Mouse (Mus musculus): Measurements from ENCODE around the gene Platr17. TPM values are rescaled to one million over a fixed set of nuclear protein-coding genes. Genes with fewer than 3 reads are reported as not detected.
A peak's percentile ranks its signal among the peaks of the same experiment; 100 is the strongest.

The Platr17 gene
- polyA plus RNA-seq, 1 experiment from 2014 or later: 0.40 TPM

DNA sequence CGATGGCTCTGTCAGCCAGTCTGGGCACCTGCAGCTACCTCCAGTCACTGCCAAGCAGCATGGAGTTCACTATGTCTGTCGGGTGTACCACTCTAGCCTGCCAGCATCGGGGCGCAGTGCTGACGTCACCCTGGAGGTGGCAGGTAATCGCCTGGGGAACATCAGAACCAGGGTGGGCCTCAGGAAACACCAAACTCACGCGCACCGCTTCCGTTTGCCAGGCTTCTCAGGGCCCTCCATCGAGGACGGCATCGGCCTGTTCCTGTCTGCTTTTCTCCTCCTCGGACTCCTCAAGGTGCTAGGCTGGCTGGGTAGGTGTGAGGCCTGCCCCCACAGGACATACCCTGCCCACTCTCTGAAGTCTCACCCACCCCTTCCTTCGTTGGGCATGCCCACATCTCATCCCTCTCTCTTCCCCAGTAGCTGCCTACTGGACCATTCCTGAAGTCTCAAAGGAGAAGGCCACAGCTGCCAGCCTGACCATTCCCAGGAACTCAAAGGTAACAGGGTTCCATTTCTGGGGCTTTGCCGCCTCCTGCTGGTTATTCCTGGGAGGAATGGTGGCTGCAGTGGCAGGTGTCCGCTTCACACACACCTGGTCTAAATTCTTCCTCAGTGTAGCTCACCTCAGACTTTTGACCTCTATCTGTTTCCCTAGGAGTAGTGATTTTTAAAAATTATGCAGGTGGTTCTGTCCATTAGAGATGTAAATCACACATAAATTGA lies 21.4 kb downstream of the Platr17 start:
- H3K9me3 ChIP-seq: no peaks in the 10 kb centered on the region
- peaks cover 26% of the 10 kb centered on the region for H3K4me1 ChIP-seq (replicated peaks)
- WGBS: 72% methylated on average over 17 of the region's 17 CpGs
- H3K4me3 ChIP-seq (replicated peaks): no peak overlapping the region
- peaks cover 26% of the 10 kb centered on the region for H3K36me3 ChIP-seq
- no peaks in the 10 kb centered on the region for H3K27me3 ChIP-seq
- no peak overlapping the region for H3K9ac ChIP-seq (replicated peaks)
- no peak overlapping the region for H3K27ac ChIP-seq
- no peak for ATAC-seq
- no peak overlapping the region for H3K4me2 ChIP-seq (replicated peaks)

DNA sequence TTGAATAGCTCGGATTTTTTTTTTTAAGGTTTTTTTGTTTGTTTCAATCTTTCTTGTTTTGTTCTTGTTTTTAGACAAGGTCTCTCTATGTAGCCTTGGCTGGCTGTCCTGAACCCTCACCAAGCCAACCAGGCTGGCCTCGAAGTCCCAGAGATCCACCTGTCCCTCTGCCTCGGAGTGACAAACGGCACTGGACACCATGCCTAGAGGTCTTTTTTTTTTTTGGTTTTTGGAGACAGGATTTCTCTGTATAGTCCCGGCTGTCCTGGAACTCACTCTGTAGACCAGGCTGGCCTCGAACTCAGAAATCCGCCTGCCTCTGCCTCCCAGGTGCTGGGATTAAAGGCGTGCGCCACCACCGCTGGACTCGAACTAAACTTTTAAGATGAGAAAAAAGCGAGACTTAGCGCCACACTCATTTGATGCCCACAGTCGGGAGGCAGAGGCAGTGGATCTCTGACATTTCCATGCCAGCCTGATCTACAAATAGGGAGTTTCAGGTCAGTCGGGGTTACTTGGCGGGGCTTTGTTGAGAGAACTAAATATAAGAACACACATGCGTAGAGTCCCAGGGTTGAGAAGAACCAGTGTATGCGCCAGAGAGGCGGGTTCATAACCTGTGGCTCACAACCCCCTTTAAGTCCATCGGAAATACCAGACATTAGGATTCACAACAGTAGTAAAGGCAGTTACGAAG lies 23.5 kb downstream of the Platr17 start:
- Histone ChIP-seq H3K4me2 (replicated peaks) (peak overlapping the region; percentile 100), H3K9ac (replicated peaks) (peak overlapping the region; percentile 81), H3K4me3 (replicated peaks) (peak overlapping the region; percentile 94), H3K27me3 (no peaks in the 10 kb centered on the region), H3K4me1 (replicated peaks) (peaks cover 28% of the 10 kb centered on the region), H3K36me3 (peaks cover 40% of the 10 kb centered on the region), H3K27ac (no peak overlapping the region), H3K9me3 (no peaks in the 10 kb centered on the region)
- ATAC-seq: no peak
- 60% methylated on average over 21 of the region's 21 CpGs for WGBS

DNA sequence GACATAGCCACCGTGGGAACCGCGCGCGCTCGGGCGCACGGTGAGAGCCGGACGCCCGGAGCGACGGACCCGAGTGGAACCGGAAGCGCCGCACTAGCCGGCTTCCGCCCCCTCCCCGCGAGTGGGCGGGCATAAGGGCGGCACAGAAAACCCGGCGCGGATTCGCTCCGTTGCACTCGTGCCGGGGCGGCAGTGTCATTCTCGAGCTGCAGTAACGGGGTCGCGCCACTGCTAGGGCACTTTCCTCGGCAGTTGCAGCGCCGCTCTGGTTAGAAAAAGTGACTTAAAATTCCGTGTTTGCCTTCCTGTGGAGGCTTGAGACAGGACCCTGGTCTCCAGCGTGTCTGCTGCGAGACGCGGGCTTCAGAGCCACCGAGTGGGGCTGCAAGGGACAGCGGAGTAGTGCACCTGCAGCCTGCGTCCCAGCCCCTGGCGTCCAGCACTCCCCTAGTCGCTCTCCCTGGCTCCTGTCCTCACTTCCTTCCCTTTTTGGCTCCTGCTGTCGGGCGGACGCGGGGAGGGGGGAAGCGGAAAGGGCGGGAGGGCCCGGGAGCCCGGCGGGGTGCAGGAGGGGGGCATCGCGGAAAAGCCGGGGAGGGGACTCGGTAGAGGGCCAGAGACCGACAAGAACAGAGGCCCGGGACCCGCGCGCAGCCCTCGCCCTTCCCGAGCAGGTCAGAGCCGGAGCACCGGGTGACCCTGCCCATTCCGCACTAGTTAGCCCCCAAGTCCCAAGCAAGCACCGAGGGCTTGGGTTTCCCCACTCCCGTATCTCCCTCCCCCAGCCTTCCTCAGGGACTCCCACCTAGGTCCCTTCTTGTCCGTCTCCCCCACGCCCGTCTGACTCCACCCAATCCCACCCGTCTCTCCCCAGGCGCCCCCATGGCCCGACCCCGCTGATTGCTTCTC lies 24.7 kb downstream of the Platr17 start, which contains the start of gene Rgl2:
Rgl2 (plus strand) TSS at position 173 of the 909 bp plus-strand sequence.
- Histone ChIP-seq H3K4me2 (replicated peaks) (peak within 1 kb of the TSS; percentile 100), H3K4me3 (replicated peaks) (peak within 1 kb of the TSS; percentile 94), H3K36me3 (peaks cover 52% of the 10 kb centered on the region), H3K27ac (peak within 1 kb of the TSS; percentile 96), H3K4me1 (replicated peaks) (peaks cover 28% of the 10 kb centered on the region), H3K27me3 (no peaks in the 10 kb centered on the region), H3K9me3 (no peaks in the 10 kb centered on the region), H3K9ac (replicated peaks) (peak within 1 kb of the TSS; percentile 95)
- peak; percentile 89 for ATAC-seq
- WGBS: under 1% methylated on average over 76 of the region's 80 CpGs

DNA sequence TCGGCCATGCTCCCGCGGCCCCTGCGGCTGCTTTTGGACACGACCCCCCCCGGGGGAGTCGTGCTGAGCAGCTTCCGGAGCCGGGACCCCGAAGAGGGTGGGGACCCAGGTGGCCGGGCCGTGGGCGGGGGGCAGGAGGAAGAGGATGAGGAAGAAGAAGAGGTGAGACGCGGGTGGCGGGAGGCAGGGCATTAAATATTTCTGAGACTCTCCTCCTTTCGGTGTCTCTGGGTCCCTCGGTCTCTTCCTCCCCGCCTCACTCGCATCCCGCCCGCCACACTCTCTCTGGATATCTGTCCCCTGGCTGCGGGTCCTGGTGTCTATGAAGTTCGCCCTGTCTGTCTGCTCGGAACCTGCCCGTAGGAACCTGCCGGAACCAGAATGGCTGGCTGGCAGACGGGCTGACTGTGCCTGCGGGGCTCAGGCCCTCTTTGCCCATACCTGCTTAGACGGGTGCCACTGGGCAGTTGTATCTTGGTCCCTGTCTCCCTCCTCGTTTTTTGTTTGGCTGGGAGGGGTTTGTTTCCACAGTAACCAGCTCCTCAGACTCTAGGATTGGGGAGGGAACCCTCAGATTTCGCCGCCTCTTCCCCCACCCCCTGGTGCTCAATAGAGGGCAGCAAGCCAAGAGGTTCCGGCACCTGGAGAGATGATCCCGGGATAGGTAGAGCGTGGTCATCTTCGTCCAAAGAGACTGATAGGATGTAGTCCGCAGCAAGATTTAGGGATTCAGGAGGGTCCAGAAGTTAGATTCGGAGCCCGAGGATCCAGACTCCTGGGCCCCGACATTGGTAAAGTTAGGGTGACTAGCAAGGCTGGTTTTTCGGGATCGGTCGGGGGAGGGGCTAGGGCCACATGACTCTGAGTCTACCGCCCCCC lies 25.6 kb downstream of the Platr17 start:
- Histone ChIP-seq H3K4me3 (replicated peaks) (peak overlapping the region; percentile 94), H3K27me3 (no peaks in the 10 kb centered on the region), H3K9ac (replicated peaks) (peak overlapping the region; percentile 95), H3K27ac (peak overlapping the region; percentile 96), H3K4me2 (replicated peaks) (peak overlapping the region; percentile 100), H3K4me1 (replicated peaks) (peaks cover 28% of the 10 kb centered on the region), H3K36me3 (peaks cover 52% of the 10 kb centered on the region), H3K9me3 (no peaks in the 10 kb centered on the region)
- peak; percentile 8; the same call in 1 of the 2 replicates for ATAC-seq
- WGBS: under 1% methylated on average over 45 of the region's 45 CpGs

DNA sequence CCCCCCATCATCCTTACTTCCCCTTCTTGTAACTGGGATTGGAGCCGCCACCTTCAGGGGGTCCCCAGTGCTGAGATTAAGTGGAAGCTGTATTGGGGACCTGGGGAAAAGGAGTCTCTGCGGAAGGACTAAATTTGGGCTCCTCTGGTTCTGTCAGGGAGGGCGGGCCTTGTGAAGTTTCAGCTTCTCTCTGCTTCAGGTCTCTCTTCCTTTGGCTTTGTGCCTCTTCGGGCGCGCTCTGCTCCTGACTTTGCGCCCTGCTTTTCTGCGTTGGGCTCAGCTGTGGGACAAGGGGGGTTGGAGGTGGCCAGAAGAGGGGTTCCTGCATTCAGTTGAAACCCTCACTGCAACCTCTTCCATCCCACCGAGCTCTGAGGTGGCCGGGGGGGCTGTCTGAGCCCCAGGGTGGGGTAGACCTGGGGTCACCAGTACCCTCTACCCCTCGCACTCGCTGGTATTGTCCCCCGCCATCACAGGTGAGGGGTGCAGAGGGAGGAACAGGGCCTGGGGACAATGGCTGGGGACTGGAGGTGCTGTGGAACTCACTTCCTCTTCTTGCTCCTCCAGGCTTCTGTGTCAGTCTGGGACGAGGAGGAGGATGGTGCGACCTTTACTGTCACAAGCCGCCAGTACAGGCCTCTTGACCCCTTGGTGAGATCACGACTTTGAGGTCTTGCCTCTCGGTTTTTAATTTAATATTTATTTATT lies 26.4 kb downstream of the Platr17 start:
- Histone ChIP-seq H3K27me3 (no peaks in the 10 kb centered on the region), H3K9ac (replicated peaks) (peak overlapping the region; percentile 95), H3K4me3 (replicated peaks) (peak overlapping the region; percentile 94), H3K36me3 (peaks cover 52% of the 10 kb centered on the region), H3K27ac (no peak overlapping the region), H3K4me2 (replicated peaks) (peak overlapping the region; percentile 100), H3K4me1 (replicated peaks) (peaks cover 28% of the 10 kb centered on the region), H3K9me3 (no peaks in the 10 kb centered on the region)
- 36% methylated on average over 18 of the region's 18 CpGs for WGBS
- no peak for ATAC-seq

DNA sequence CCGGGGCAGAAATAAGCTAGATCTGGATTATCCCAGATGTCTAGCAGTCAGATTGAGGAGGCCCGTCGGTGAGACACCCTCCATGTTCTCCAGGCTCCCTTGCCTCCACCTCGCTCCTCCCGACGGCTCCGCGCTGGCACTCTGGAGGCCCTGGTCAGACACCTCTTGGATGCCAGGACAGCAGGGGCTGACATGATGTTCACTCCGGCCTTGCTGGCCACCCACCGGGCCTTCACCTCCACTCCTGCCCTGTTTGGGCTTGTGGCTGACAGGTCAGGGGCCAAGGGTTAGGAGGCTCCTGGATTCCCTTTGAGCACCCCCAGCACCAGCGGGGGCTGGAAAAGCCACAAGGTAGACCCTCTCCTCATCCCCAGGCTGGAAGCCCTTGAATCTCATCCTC lies 27.0 kb downstream of the Platr17 start:
- Histone ChIP-seq H3K4me2 (replicated peaks) (no peak overlapping the region), H3K27ac (no peak overlapping the region), H3K9me3 (no peaks in the 10 kb centered on the region), H3K27me3 (no peaks in the 10 kb centered on the region), H3K36me3 (peaks cover 53% of the 10 kb centered on the region), H3K4me3 (replicated peaks) (no peak overlapping the region), H3K9ac (replicated peaks) (no peak overlapping the region), H3K4me1 (replicated peaks) (peaks cover 28% of the 10 kb centered on the region)
- WGBS: 90% methylated on average over 11 of the region's 11 CpGs
- no peak for ATAC-seq

DNA sequence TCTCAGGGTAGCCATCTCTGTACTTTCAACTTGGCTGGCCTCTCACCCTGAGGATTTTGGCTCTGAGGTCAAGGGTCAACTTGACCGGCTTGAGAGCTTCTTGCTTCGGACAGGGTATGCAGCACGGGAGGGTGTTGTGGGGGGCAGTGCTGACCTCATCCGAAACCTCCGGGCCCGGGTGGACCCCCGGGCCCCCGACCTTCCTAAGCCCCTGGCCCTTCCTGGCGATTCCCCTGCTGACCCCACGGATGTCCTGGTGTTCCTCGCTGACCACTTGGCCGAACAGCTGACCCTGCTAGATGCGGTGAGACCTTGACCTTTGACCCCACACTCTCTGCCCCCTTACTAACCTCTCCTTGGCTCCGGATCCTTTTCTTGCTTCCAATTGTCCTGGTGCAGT lies 27.5 kb downstream of the Platr17 start:
- Histone ChIP-seq H3K27ac (no peak overlapping the region), H3K9me3 (no peaks in the 10 kb centered on the region), H3K36me3 (peaks cover 56% of the 10 kb centered on the region), H3K4me3 (replicated peaks) (no peak overlapping the region), H3K4me2 (replicated peaks) (no peak overlapping the region), H3K4me1 (replicated peaks) (peaks cover 28% of the 10 kb centered on the region), H3K27me3 (no peaks in the 10 kb centered on the region), H3K9ac (replicated peaks) (no peak overlapping the region)
- ATAC-seq: no peak
- 83% methylated on average over 14 of the region's 14 CpGs for WGBS

DNA sequence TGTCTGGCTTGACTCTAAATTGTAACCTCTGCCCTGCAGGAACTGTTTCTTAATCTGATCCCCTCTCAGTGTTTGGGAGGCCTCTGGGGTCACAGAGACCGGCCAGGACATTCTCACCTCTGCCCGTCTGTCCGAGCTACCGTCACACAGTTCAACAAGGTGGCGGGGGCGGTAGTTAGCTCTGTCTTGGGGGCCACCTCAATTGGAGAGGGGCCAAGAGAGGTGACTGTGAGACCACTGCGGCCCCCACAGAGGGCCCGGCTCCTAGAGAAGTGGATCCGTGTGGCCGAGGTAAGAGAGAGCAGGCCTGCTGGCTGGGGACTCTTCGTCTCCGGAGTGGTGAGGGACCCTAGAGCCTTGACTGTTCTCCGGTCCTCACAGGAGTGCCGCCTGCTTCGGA lies 28.0 kb downstream of the Platr17 start:
- no peaks in the 10 kb centered on the region for H3K27me3 ChIP-seq
- no peaks in the 10 kb centered on the region for H3K9me3 ChIP-seq
- ATAC-seq: no peak
- H3K4me1 ChIP-seq (replicated peaks): peaks cover 25% of the 10 kb centered on the region
- H3K36me3 ChIP-seq: peaks cover 55% of the 10 kb centered on the region
- H3K9ac ChIP-seq (replicated peaks): no peak overlapping the region; the same call in 1 of the 2 replicates
- no peak overlapping the region for H3K27ac ChIP-seq
- WGBS: 97% methylated on average over 15 of the region's 15 CpGs
- no peak overlapping the region for H3K4me2 ChIP-seq (replicated peaks)
- H3K4me3 ChIP-seq (replicated peaks): no peak overlapping the region

DNA sequence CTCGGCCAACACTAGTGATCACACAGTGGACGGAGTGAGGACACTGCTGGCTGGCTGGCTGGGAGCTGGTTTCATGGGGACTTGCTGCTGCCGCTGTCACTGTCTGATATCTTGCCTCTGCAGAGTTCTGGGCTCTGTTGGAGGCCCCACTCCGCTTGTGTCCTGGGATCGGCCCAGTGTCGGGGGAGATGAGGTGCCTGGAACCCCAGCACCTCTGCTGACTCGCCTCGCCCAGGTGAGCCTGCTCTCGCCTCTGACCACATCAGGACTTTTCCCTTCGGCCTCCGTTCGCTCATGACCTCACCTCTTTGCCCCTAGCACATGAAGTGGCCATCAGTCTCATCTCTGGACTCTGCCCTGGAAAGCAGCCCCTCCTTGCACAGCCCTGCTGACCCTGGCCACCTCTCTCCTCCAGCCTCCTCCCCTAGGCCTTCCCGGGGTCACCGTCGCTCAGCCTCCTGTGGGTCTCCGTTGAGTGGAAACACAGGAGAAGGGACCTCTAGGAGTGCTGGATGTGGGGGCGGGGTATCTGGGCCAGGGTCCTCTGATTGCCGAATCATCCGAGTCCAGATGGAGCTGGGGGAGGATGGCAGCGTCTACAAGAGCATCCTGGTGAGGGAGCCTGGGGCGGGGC lies 30.6 kb downstream of the Platr17 start:
- 89% methylated on average over 21 of the region's 21 CpGs for WGBS
- Histone ChIP-seq H3K4me3 (replicated peaks) (no peak overlapping the region), H3K27me3 (no peaks in the 10 kb centered on the region), H3K9me3 (no peaks in the 10 kb centered on the region), H3K9ac (replicated peaks) (no peak overlapping the region), H3K36me3 (peaks cover 64% of the 10 kb centered on the region), H3K27ac (no peak overlapping the region), H3K4me2 (replicated peaks) (no peak overlapping the region), H3K4me1 (replicated peaks) (peaks cover 22% of the 10 kb centered on the region)
- no peak for ATAC-seq

DNA sequence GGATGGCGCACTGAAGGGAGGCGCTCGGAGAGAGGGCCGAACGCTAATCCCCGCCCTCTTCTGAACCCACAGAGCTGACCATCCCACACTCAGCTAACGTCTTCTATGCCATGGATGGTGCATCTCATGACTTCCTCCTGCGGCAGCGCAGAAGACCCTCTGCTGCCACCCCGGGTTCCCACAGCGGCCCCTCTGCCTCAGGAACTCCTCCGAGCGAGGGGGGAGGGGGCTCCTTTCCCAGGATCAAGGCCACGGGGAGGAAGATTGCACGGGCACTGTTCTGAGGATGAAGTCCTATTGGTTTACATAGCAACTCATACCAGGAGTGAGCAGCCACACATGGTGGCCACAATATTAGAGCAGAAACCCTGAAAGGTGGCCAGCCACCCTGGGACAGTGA lies 32.1 kb downstream of the Platr17 start:
- Histone ChIP-seq H3K9ac (replicated peaks) (no peak overlapping the region), H3K27me3 (no peaks in the 10 kb centered on the region), H3K4me2 (replicated peaks) (no peak overlapping the region), H3K9me3 (no peaks in the 10 kb centered on the region), H3K4me3 (replicated peaks) (no peak overlapping the region), H3K27ac (no peak overlapping the region), H3K36me3 (peaks cover 65% of the 10 kb centered on the region), H3K4me1 (replicated peaks) (peaks cover 23% of the 10 kb centered on the region)
- 83% methylated on average over 15 of the region's 15 CpGs for WGBS
- no peak for ATAC-seq
